Mouse (Mus musculus) ovary, adult 18-20 months (tissue): ENCODE data around the gene Dock11.

Experiments used
- DNase-seq: peaks from one replicate; pipeline ENCODE4 v3.0.0; 2022; ENCODE audit warnings: low spot score, mixed read lengths

Gene Dock11

DNA sequence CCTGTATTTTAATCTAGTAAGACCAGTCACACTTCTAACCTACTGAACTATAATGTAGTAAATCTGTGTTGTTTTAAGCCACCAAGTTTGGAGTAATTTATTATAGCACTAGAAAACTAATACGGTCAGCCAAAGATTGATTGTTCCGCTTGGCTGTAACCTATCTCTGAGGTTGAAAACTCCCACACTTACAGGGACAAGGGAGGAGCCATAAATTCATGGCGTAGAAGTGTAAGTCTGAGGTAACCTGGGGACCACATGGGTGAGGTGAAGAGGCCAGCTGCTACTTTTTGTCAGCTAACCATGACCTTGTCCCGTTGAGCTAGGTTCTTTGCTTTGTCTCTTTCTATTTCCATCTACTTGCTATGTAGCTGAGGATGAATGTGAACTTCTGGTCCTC is 61.5 kb downstream of the Dock11 start:
- no peak for DNase-seq

DNA sequence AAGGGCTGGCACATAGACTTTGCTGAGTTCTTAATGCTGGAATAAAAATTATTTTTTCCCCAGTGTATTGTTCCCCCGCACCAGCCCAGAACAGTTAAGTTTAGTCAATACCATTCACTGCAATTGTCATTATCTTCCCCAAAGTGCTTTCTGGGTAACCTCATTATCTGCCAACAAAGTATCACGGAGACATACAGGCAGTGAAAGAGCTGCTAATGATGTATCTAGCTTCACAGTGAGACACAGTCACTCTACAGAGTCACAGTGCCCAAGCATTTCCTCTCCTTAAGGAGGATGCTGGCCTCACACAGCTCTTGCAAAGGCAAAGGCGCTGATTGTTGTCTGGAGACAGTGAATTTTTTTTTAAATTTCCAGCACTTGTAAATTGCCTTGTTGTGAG is 63.3 kb downstream of the Dock11 start:
- DNase-seq, result no peak

- no peak for DNase-seq
Observed at GRCm38 (mm10) chrX:35952521-35953095, 64.0 kb downstream of the Dock11 start.

DNA sequence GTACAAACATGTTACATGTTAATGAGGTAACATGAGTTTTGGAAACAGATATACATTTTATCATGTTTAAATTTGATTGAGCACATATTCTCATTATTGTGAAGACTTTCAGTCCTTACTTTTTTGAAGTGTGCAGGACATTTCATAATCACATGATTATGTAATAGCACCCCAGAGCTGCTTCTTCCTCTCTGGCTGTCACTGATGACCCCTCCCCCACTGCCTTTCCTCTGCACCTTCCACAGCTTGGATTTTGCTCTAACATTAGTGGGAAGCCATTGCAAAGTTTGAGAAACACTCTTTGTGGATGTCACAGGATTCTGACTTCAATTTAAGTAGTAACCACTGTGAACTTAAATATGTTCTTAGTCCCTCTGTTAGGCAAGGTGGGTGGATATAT is 67.6 kb downstream of the Dock11 start:
- DNase-seq, result no peak

- no peak for DNase-seq
Observed at GRCm38 (mm10) chrX:35963087-35963486, 74.5 kb downstream of the Dock11 start.

DNA sequence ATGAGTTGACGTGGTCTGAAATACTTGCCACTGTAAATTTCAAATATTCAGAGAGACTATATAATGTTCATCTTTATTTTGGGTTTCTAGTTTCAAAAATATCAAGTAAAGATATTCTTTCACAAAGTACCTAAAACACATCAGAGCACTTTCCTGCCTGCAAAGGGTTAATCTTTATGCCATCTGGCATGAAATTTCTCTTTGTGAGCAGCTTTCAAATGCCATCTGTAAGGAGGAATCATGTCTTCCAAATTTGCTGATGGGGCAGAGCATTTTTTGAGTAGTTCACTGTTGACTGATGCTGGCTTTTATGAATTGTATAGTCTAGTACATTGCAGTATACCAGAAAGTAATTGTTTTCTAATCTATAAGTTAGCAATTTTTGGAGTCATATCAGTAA is 80.6 kb downstream of the Dock11 start:
- no peak for DNase-seq

DNA sequence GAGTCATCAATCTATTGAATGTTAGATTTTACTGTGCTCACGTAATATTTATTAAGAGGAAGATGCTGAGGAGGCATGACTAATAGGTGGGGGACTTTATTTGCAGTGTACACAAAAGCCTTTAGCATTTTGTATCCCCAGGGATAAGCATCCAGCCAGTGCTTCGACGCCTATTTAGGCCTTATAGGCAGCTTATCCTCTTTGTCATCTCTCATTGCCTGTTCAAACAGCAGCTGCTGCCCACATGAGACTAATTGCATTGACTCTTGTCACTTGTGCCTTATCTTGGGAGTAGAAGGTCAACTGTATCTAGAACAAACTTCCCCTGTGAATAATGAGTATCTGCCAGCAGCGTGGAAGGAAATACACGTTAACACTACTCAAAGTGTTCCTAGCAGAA is 88.0 kb downstream of the Dock11 start:
- DNase-seq, result no peak

DNA sequence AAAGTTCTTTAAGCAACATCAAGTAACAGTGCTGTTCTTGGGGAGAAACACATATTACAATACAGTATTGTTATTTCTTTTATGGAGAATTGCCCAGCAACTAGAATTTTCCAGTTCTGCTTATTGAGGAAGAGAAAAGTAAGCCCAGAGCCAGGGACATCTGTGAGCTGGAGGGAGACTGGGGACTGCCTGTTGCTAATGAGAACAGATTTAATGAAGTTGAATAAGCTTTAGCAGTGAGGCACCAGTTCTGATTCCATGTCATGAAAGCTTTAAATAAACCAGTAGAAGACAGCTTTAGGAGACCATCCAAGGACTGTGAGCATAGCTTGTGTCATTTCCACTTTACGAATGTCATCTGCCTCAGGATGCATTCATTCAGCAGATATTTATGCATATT is 99.3 kb downstream of the Dock11 start:
- no peak for DNase-seq

DNA sequence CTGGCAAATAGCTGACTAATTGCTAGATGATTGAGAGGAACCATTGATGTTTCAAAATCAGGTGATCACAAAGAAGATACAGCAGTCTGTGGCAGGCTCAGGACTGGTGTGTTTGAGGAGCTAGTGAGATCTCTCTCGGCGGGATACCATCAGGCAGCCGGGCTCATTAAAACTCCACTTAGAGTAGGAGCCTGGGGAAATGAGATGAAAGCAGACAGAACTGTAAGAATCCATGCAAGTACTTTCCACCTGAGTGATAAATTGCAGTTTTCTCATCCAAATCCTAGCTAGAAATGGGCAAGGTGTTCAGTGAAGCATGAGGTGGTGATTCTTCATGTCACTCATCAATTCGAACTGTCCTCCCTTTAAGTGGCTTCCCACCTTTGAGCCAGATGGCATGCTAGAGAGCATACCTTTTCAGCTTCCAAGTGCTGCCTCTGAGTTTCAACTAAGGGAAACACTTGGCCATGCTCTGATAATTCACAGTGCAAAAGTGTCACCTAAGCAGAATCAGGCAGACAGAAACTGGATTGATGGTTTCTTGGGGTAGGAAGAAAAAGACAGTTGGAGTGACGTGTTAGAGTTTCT is 102.0 kb downstream of the Dock11 start:
- no peak for DNase-seq

GRCm38 (mm10) chrX:35994226-35994625 is 105.6 kb downstream of the Dock11 start:
- no peak for DNase-seq

DNA sequence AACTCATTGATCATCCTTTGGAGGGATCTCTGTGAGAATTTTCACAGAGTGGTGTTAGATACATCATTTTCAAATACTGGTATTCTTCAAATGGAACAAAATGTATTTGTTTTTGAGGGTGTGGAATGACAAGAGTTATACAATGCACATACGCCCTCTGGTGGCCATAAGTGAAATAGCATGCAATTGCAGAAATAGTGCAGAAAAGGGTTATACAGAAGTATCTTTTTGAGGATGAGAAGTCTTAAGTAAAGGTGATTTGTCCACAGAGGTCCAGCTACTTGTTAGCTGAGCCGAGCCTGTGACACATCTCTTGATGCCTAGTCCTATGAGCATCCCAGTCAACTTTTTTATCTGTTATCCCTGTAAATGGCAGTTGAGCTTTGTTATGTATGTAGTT is 108.4 kb downstream of the Dock11 start:
- no peak for DNase-seq

- no peak for DNase-seq
Observed at GRCm38 (mm10) chrX:35997793-35998419, 109.3 kb downstream of the Dock11 start.

DNA sequence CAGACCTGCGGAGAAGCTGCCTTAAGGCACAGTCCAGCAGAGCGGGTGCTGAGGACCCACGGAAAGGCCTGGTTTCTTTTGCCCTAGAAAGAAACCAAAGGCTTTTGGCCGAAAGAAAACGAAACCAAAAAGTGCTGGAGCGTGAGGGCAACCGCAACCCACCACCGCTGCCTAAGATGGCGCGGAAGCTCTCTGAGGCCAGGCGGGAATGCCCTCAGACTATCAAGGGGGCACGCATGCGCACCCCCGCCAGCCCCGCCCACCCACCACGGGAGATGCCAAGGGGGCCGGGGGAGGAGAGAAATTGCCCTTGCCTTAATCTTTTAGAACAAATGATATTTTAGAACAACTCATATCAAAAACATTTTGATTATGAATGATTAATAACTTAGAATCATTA is 137.0 kb downstream of the Dock11 start:
- no peak for DNase-seq

DNA sequence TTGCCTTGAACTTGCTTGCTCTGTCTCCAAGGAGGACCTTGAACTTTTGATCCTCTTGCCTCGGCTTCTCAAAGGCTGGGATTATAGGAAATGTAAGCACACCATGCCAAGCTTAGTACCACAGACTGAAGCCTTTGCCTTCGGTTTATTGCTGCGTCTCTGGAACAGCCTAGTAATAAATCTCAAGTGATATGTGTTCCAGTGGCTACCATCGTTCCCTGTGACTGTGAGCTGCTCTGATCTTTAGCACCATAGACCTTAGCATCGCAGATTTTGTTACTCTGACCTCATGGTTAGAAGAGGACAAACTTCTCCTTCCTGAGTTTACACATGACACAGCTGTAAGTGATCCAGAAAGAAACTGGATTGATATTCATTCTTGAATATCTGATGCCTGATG is 142.5 kb downstream of the Dock11 start:
- no peak for DNase-seq

DNA sequence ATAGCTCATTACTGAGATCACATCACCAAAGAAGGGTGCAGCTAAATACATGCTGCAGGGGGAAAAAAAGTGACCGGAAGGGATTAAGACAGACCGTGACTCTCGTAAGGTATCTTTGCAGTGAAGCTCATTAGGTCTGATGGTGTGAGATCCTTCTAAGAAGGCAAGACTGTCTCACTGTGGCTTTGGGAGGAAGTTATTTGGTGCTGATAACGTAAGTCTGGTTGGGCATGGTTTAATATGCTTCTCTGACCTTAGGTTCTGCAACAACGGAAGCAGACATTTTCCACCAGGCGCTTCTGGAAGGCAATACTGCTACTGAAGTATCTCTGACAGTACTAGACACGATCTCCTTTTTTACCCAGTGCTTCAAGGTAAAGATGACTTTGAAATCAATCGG is 145.4 kb downstream of the Dock11 start:
- DNase-seq, result no peak

DNA sequence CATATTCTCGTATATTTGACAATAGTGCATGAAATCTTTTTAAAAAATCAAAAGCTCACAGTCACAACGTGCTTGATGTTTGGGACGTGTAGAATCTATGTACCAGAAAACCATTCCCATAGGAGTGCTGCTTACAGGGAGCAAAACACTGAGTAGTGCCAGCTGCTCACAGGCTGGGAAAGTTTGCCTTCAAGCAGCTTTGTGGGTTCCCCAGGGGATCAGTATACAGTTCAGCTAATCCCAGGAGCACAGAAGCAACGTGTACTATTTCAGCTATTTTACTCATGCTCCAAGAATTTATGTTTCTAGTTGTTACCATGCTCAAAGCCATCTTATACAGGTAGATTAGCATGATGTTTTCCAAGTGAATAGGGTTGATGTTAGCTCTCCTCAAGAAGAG is 157.1 kb downstream of the Dock11 start:
- no peak for DNase-seq

GRCm38 (mm10) chrX:36047451-36047850 is 158.8 kb downstream of the Dock11 start:
- no peak for DNase-seq

DNA sequence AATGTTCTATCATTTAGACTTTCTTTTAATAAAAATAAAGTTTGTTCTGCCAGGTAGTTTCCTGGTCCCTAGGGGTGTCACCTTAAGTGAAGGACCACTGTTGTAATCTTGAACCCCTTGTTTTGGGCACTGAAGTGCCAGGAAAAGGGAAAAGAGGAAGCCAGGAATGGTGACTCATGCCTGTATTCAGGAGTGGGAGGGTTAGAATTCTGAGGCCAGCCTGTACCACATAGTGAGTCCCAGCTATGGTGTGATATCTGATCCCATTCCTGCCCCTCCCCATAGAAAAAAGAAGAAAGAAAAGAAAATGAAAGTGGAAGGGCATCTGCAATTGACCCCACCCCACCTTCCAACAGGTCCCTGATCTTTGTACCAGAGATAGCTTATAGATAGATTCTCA is 161.7 kb downstream of the Dock11 start:
- no peak for DNase-seq

- no peak for DNase-seq
Observed at GRCm38 (mm10) chrX:36073997-36074396, 185.4 kb downstream of the Dock11 start.

DNA sequence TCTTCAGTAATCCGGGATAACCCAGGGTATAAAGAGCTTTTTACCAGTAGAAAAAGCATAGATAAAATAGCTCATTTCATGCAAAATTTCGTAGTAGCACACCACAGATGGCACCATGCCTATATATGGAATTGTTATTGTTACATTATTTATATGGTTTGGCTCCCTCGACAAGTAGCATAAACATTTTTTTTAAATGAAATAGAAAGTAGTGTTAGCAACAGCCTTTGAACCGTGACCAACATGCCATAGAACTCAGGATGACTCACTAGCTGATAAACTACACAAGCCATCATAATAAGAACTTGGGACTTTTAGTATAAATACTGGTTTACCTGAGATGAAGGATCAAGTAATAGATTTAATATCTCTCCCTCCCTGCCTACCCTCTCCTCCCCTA is 188.5 kb downstream of the Dock11 start:
- no peak for DNase-seq

DNA sequence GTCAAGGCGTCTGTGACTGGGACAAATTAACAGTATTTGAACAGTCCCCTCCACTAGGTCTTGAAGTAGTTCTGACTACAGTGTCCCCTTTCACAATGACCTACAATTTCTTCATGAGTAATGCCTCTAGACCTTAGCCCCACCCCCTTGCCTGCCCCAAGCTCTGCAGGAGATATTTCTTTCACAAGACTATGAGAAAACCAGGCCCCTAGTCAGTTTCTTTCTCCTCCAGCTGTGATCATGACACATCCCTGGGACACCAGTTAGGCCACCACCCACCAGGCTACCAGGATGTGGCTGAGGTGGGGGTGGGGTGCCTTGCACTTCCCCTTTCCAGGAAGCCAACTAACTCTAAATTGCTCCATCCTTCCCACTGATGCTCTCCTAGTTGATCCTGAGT is 194.3 kb downstream of the Dock11 start:
- no peak for DNase-seq

- DNase-seq, result no peak
Observed at GRCm38 (mm10) chrX:36088464-36089256, 200.0 kb downstream of the Dock11 start.

- no peak for DNase-seq
Observed at GRCm38 (mm10) chrX:36100883-36101282, 212.3 kb downstream of the Dock11 start.
